In genomic region chr14:24650195-24650901, GRCm38 (mm10) we compare ENCODE assay signal across 11 mouse cellular contexts.
DNase-seq lines count a peak whose midpoint lies in the region; ATAC-seq and TF ChIP-seq lines count a peak whose summit lies in the region.
"Had no signal": no experiment of that assay in that cellular context is flagged by ENCODE, and none has a peak within 500 bp of the region (broad histone marks: within the 10 kb centered on the region; RNA-seq: fewer than 3 reads in every experiment).

No protein-coding gene starts in this region.

- no peaks in the 10 kb centered on the region for H3K27me3 ChIP-seq in hindbrain, embryonic 16.5 days (replicated peaks; ENCODE audit: control insufficient read depth, insufficient read depth, low read length)
- H3K27me3 ChIP-seq: embryonic facial prominence, embryonic 13.5 days; heart, embryonic 12.5 days; liver, embryonic 12.5 days had no signal

- H3K36me3 ChIP-seq in hindbrain, embryonic 16.5 days (ENCODE audit: control insufficient read depth, insufficient read depth, low read length): no peaks in the 10 kb centered on the region
- H3K36me3 ChIP-seq: embryonic facial prominence, embryonic 13.5 days; heart, embryonic 12.5 days; liver, embryonic 12.5 days had no signal

- peak overlapping the region; percentile 18; the same call in 1 of the 2 replicates for H3K9ac ChIP-seq in hindbrain, embryonic 16.5 days (ENCODE audit: low read depth, low read length)
- H3K9ac ChIP-seq: embryonic facial prominence, embryonic 13.5 days; heart, embryonic 12.5 days; liver, embryonic 12.5 days had no signal

- no peak overlapping the region for H3K4me3 ChIP-seq in cortical plate, adult 2 months (ENCODE audit: insufficient read depth, low read length)
- no peak overlapping the region for H3K4me3 ChIP-seq in hindbrain, embryonic 16.5 days (ENCODE audit: low read length)
- H3K4me3 ChIP-seq in olfactory bulb, adult 2 months (ENCODE audit: insufficient read depth, low read depth, low read length): no peak overlapping the region
- H3K4me3 ChIP-seq: embryonic facial prominence, embryonic 13.5 days; heart, embryonic 12.5 days; liver, embryonic 12.5 days had no signal

- TF ChIP-seq POLR2A in cortical plate, adult 2 months (IDR thresholded peaks at IDR 0.05; ENCODE audit: extremely low read depth, insufficient read depth, low read length): no peak
- no peak for TF ChIP-seq POLR2A in olfactory bulb, adult 2 months (IDR thresholded peaks at IDR 0.05; ENCODE audit: insufficient read depth, low read depth, low read length)

- no peaks in the 10 kb centered on the region for H3K9me3 ChIP-seq in hindbrain, embryonic 16.5 days (ENCODE audit: control insufficient read depth, low read length)
- H3K9me3 ChIP-seq: embryonic facial prominence, embryonic 13.5 days; heart, embryonic 12.5 days; liver, embryonic 12.5 days had no signal

- 42% methylated on average over 7 of the region's 7 CpGs for WGBS in hindbrain, embryonic 16.5 days
- 37% methylated on average over 7 of the region's 7 CpGs for WGBS in olfactory bulb, adult 2 months

- ATAC-seq in hindbrain, embryonic 16.5 days: peak; percentile 73
- ATAC-seq: liver, embryonic 12.5 days had no signal

- H3K4me1 ChIP-seq in cortical plate, adult 2 months (ENCODE audit: control insufficient read depth, insufficient read depth, low read length): peaks cover 2% of the 10 kb centered on the region; the same call in 1 of the 2 replicates
- peaks cover 11% of the 10 kb centered on the region for H3K4me1 ChIP-seq in hindbrain, embryonic 16.5 days (ENCODE audit: control insufficient read depth, insufficient read depth, low read depth, low read length)
- peaks cover 30% of the 10 kb centered on the region for H3K4me1 ChIP-seq in olfactory bulb, adult 2 months (ENCODE audit: control insufficient read depth, insufficient read depth, low read length)
- H3K4me1 ChIP-seq: liver, embryonic 12.5 days had no signal

- 0 out of 2 replicates have a peak, but pooled peaks have one; percentile 16 for TF ChIP-seq CTCF in cortical plate, adult 2 months (IDR thresholded peaks at IDR 0.05; ENCODE audit: extremely low read depth, insufficient read depth, low read length)
- no peak for TF ChIP-seq CTCF in olfactory bulb, adult 2 months (IDR thresholded peaks at IDR 0.05; ENCODE audit: insufficient read depth, low read depth, low read length)

- H3K4me2 ChIP-seq in hindbrain, embryonic 16.5 days (ENCODE audit: low read length): no peak overlapping the region
- H3K4me2 ChIP-seq: embryonic facial prominence, embryonic 13.5 days; heart, embryonic 12.5 days; liver, embryonic 12.5 days had no signal

- DNase-seq in heart, postnatal 4 days: peak; percentile 31
- no peak for DNase-seq in heart, adult 9 months (ENCODE audit: low spot score in 2 of 2)
- no peak for DNase-seq in gastrocnemius, postnatal 4 days (ENCODE audit: low spot score in 2 of 2)
- no peak for DNase-seq in right cerebral cortex, postnatal 14 days
- no peak for DNase-seq in gastrocnemius, postnatal 25 days

- no peak overlapping the region for H3K27ac ChIP-seq in cortical plate, adult 2 months (ENCODE audit: insufficient read depth, low read length)
- peak overlapping the region; percentile 52 for H3K27ac ChIP-seq in hindbrain, embryonic 16.5 days (ENCODE audit: low read depth, low read length)
- H3K27ac ChIP-seq in olfactory bulb, adult 2 months (ENCODE audit: insufficient read depth, low read depth, low read length): peak overlapping the region; percentile 19
- H3K27ac ChIP-seq: embryonic facial prominence, embryonic 13.5 days; liver, embryonic 12.5 days had no signal
